Mouse (Mus musculus) lung, postnatal 25 days (tissue): ENCODE measurements around the gene Gfod1.

Experiments
- DNase-seq: peaks from one replicate; pipeline ENCODE4 v3.0.0; 2022; ENCODE audit warnings: low spot score

Gene Gfod1

GRCm38 (mm10) chr13:43263646-43264045, 40.3 kb downstream of the Gfod1 start:
- DNase-seq, result no peak

GRCm38 (mm10) chr13:43262114-43262739, 41.7 kb downstream of the Gfod1 start:
- DNase-seq, result no peak

GRCm38 (mm10) chr13:43261287-43261686, 42.7 kb downstream of the Gfod1 start:
- DNase-seq, result no peak

GRCm38 (mm10) chr13:43260731-43261130, 43.2 kb downstream of the Gfod1 start:
- DNase-seq, result no peak

- no peak for DNase-seq
Measured at GRCm38 (mm10) chr13:43256447-43256846, 47.5 kb downstream of the Gfod1 start.

GRCm38 (mm10) chr13:43253526-43253925, 50.4 kb downstream of the Gfod1 start:
- DNase-seq, result no peak

- DNase-seq, result no peak
Measured at GRCm38 (mm10) chr13:43252105-43252790, 51.7 kb downstream of the Gfod1 start.

GRCm38 (mm10) chr13:43251391-43251790, 52.6 kb downstream of the Gfod1 start:
- DNase-seq, result no peak

- peak; percentile 60 for DNase-seq
Measured at GRCm38 (mm10) chr13:43250653-43251052, 53.3 kb downstream of the Gfod1 start.

GRCm38 (mm10) chr13:43250106-43250505, 53.9 kb downstream of the Gfod1 start:
- no peak for DNase-seq

GRCm38 (mm10) chr13:43248381-43248780, 55.6 kb downstream of the Gfod1 start:
- DNase-seq, result no peak

- no peak for DNase-seq
Measured at GRCm38 (mm10) chr13:43246876-43247275, 57.1 kb downstream of the Gfod1 start.

- DNase-seq, result no peak
Measured at GRCm38 (mm10) chr13:43243793-43244192, 60.2 kb downstream of the Gfod1 start.

GRCm38 (mm10) chr13:43243240-43243639, 60.7 kb downstream of the Gfod1 start:
- no peak for DNase-seq

- DNase-seq, result no peak
Measured at GRCm38 (mm10) chr13:43241750-43242149, 62.2 kb downstream of the Gfod1 start.

- DNase-seq, result no peak
Measured at GRCm38 (mm10) chr13:43241069-43241468, 62.9 kb downstream of the Gfod1 start.

GRCm38 (mm10) chr13:43239790-43240216, 64.2 kb downstream of the Gfod1 start:
- DNase-seq, result peak; percentile 71

- peak; percentile 76 for DNase-seq
Measured at GRCm38 (mm10) chr13:43236630-43237029, 67.3 kb downstream of the Gfod1 start.

GRCm38 (mm10) chr13:43235982-43236381, 68.0 kb downstream of the Gfod1 start:
- DNase-seq, result no peak

- DNase-seq, result no peak
Measured at GRCm38 (mm10) chr13:43235586-43235910, 68.4 kb downstream of the Gfod1 start.

GRCm38 (mm10) chr13:43234869-43235585, 68.9 kb downstream of the Gfod1 start:
- no peak for DNase-seq

- no peak for DNase-seq
Measured at GRCm38 (mm10) chr13:43233331-43233730, 70.6 kb downstream of the Gfod1 start.
